Mouse (Mus musculus) midbrain, embryonic 16.5 days (tissue): ENCODE measurements around the gene Gpr176. TPM values are rescaled to one million over a fixed set of nuclear protein-coding genes. Genes with fewer than 3 reads are reported as not detected.

Experiments
- ATAC-seq: fragments of 200-750 bp; cut with Nextera tagmentation; 2 replicates; pipeline ENCODE4 v1.8.0; 2017; ENCODE audit warnings: moderate TSS enrichment
- H3K27ac ChIP-seq: fragments of 300-500 bp; sonication (generic); 2 replicates; pipeline ENCODE4 v1.5.1; 2014; ENCODE audit warnings: mild to moderate bottlenecking, low read length, mixed read lengths
- H3K27me3 ChIP-seq: fragments of 300-500 bp; sonication (generic); 2 replicates; pipeline ENCODE4 v1.6.1; 2014; ENCODE audit warnings: low read depth, low read length, mixed read lengths; ENCODE audit not compliant: control insufficient read depth, insufficient read depth
- H3K36me3 ChIP-seq: fragments of 300-500 bp; sonication (generic); 2 replicates; pipeline ENCODE4 v1.6.1; 2014; ENCODE audit warnings: mild to moderate bottlenecking, low read length, moderate library complexity, mixed read lengths; ENCODE audit not compliant: control insufficient read depth, insufficient read depth
- H3K4me1 ChIP-seq: fragments of 300-500 bp; sonication (generic); 2 replicates; pipeline ENCODE4 v1.6.1; 2014; ENCODE audit warnings: mild to moderate bottlenecking, low read length, mixed read lengths; ENCODE audit not compliant: control insufficient read depth, insufficient read depth
- H3K4me2 ChIP-seq: fragments of 300-500 bp; sonication (generic); 2 replicates; pipeline ENCODE4 v1.6.1; 2014; ENCODE audit warnings: mild to moderate bottlenecking, low read length, mixed read lengths
- H3K4me3 ChIP-seq: fragments of 300-500 bp; sonication (generic); 2 replicates; pipeline ENCODE4 v1.5.1; 2014; ENCODE audit warnings: low read depth, mild to moderate bottlenecking, low read length, moderate library complexity, mixed read lengths
- H3K9ac ChIP-seq: fragments of 300-500 bp; sonication (generic); 2 replicates; pipeline ENCODE4 v1.6.1; 2014; ENCODE audit warnings: low read depth, low read length, mixed read lengths
- H3K9me3 ChIP-seq: fragments of 300-500 bp; sonication (generic); replicated peaks from 2 replicates; pipeline ENCODE4 v1.6.1; 2014; ENCODE audit warnings: mild to moderate bottlenecking, low read length, mixed read lengths; ENCODE audit not compliant: control insufficient read depth, poor library complexity, severe bottlenecking
- WGBS: fragments of 180-500 bp; shearing (Covaris S2); extraction: QIAGEN DNeasy Blood & Tissue Kit; methylation state at CpG from one replicate; pipeline ENCODE4 v1.1.7; 2014; 5-methylcytosine and 5-hydroxymethylcytosine counted together
- polyA plus RNA-seq: library from polyadenylated mRNA; unstranded; fragments of >200 nt; fragmentation: Nextera tagmentation; extraction: Ambion mirVana; gene quantifications from 2 replicates; pipeline ENCODE4 v1.2.1, GENCODE M21; 2015

Gpr176 gene
- polyA plus RNA-seq, 1 experiment from 2014 or later, result 7.7 TPM

DNA sequence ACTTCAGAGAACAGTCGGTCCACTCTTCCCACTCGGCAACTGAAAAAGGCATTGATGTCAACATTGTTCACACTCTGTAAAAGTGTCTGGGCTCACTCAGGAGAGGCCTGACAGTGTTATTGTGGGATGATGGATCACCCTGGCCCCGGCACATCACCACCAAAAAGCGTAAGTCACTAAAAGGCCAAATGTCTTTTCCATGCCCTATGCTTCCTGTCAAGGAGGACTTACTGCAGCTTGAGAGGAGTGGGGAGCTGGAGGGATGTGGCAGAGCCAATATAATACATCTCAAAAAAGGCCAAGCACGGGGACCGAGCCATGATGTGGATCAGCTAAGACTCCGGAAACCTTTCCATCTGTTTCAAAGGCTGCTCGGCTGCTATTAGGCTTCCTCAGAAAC lies 118.7 kb downstream of the Gpr176 start:
- no peak overlapping the region for H3K9ac ChIP-seq
- H3K4me1 ChIP-seq, result no peaks in the 10 kb centered on the region
- no peak overlapping the region for H3K4me2 ChIP-seq
- H3K27ac ChIP-seq, result no peak overlapping the region
- ATAC-seq, result no peak
- H3K4me3 ChIP-seq, result no peak overlapping the region
- no peaks in the 10 kb centered on the region for H3K9me3 ChIP-seq
- H3K27me3 ChIP-seq, result no peaks in the 10 kb centered on the region
- H3K36me3 ChIP-seq, result no peaks in the 10 kb centered on the region
- WGBS, result 84% methylated on average over 8 of the region's 8 CpGs

- no peaks in the 10 kb centered on the region for H3K27me3 ChIP-seq
- H3K9ac ChIP-seq, result no peak overlapping the region
- 0 out of 2 replicates have a peak, but pooled peaks cover 3% of the 10 kb centered on the region for H3K4me1 ChIP-seq
- H3K27ac ChIP-seq, result no peak overlapping the region
- 71% methylated on average over 12 of the region's 12 CpGs for WGBS
- no peaks in the 10 kb centered on the region for H3K36me3 ChIP-seq
- H3K4me3 ChIP-seq, result no peak overlapping the region
- no peak overlapping the region for H3K4me2 ChIP-seq
- ATAC-seq, result no peak
- H3K9me3 ChIP-seq, result no peaks in the 10 kb centered on the region
These were observed 124.3 kb downstream of the Gpr176 start for GRCm38 (mm10) chr2:118248966-118249365.

- Histone ChIP-seq H3K9me3 (no peaks in the 10 kb centered on the region), H3K27me3 (no peaks in the 10 kb centered on the region), H3K4me3 (no peak overlapping the region), H3K27ac (no peak overlapping the region), H3K9ac (no peak overlapping the region), H3K4me2 (no peak overlapping the region), H3K36me3 (no peaks in the 10 kb centered on the region), H3K4me1 (0 out of 2 replicates have a peak, but pooled peaks cover 3% of the 10 kb centered on the region)
- ATAC-seq, result no peak
- WGBS, result 63% methylated on average over 2 of the region's 2 CpGs
These were observed 125.2 kb downstream of the Gpr176 start for GRCm38 (mm10) chr2:118248016-118248415.

DNA sequence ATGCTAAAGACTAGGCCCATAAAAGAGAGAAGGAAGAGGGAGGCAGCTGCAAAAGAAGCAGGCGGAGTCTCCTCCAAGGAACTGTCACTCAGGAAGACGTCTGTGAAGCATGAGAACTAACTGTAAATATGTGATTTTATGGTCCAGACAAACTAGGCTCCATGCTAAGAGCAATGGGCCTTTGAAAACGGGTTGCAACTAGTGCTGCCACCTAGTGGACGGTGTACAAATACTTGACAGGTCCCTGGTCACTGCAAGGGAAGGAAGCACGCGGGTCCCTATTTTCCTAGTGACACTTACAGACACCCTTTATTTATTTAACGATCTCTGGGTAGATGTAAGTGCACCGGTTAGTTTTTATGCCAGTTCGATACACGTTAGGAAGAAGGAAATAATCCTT lies 127.3 kb downstream of the Gpr176 start:
- Histone ChIP-seq H3K36me3 (no peaks in the 10 kb centered on the region), H3K4me2 (no peak overlapping the region), H3K9me3 (no peaks in the 10 kb centered on the region), H3K27me3 (no peaks in the 10 kb centered on the region), H3K27ac (no peak overlapping the region), H3K4me3 (no peak overlapping the region), H3K9ac (no peak overlapping the region), H3K4me1 (0 out of 2 replicates have a peak, but pooled peaks cover 3% of the 10 kb centered on the region)
- ATAC-seq, result peak; percentile 72
- 11% methylated on average over 10 of the region's 10 CpGs for WGBS

GRCm38 (mm10) chr2:118236196-118236595 lies 137.0 kb downstream of the Gpr176 start:
- Histone ChIP-seq H3K9me3 (no peaks in the 10 kb centered on the region), H3K9ac (no peak overlapping the region), H3K4me1 (no peaks in the 10 kb centered on the region), H3K4me3 (no peak overlapping the region), H3K4me2 (no peak overlapping the region), H3K27me3 (no peaks in the 10 kb centered on the region), H3K36me3 (no peaks in the 10 kb centered on the region), H3K27ac (no peak overlapping the region)
- 81% methylated on average over 7 of the region's 7 CpGs for WGBS
- no peak for ATAC-seq

- Histone ChIP-seq H3K4me1 (no peaks in the 10 kb centered on the region), H3K9ac (no peak overlapping the region), H3K27me3 (no peaks in the 10 kb centered on the region), H3K4me2 (no peak overlapping the region), H3K27ac (no peak overlapping the region), H3K4me3 (no peak overlapping the region), H3K36me3 (no peaks in the 10 kb centered on the region), H3K9me3 (no peaks in the 10 kb centered on the region)
- ATAC-seq, result no peak
- 82% methylated on average over 3 of the region's 3 CpGs for WGBS
These were observed 137.6 kb downstream of the Gpr176 start for GRCm38 (mm10) chr2:118235614-118236013.

DNA sequence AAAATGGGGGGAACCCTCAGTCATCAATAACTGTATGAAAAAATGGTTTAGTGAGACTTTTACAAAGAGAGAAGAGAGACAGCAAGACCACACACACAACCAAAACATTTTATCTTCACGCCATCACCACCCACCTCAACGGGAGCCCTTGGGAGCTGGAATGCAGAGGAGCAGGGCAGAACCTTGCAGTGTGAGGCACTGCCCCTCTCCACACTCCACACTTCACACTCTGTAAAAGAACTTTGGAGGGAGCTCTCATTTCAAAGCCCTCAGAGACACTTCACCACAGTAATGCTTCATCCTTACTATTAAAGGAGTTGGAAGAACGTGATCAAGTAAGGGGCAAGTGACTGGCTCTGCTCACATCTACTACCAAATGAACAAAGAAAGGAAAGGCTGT lies 142.7 kb downstream of the Gpr176 start:
- 82% methylated on average over 3 of the region's 3 CpGs for WGBS
- Histone ChIP-seq H3K27ac (no peak overlapping the region), H3K4me3 (no peak overlapping the region), H3K4me2 (no peak overlapping the region), H3K9ac (no peak overlapping the region), H3K27me3 (no peaks in the 10 kb centered on the region), H3K36me3 (no peaks in the 10 kb centered on the region), H3K9me3 (no peaks in the 10 kb centered on the region), H3K4me1 (no peaks in the 10 kb centered on the region)
- ATAC-seq, result no peak

DNA sequence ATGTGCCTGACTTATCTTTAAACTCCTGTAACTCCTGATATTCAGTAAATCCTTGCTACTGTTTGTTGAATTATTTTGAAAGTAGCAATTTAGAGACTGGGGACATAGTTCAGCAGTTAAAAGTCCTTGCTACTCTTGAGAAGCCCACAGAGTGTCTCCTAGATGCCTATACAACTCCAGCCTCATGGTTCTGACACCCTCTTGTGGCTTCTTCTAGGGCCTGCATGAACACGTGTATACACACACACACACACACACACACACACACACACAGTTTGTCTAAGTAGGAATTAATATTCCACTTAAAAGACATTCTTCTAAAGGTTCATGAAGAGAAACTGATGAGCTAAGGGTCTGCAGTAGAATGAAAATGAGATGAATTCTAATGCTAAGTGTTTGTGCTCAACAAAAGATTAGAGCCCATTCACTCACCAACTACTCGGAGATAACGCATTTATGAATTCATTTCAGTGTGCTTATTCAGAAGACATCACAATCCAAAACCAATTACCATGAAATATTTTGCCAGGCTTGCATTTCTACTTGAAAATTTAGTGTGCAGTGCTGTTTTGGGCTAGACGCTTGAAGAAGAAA lies 144.6 kb downstream of the Gpr176 start:
- no peaks in the 10 kb centered on the region for H3K27me3 ChIP-seq
- H3K27ac ChIP-seq, result no peak overlapping the region
- H3K4me1 ChIP-seq, result no peaks in the 10 kb centered on the region; the same call in 1 of the 2 replicates
- no peak overlapping the region for H3K9ac ChIP-seq
- no peaks in the 10 kb centered on the region for H3K9me3 ChIP-seq
- WGBS, result 52% methylated on average over 4 of the region's 4 CpGs
- no peaks in the 10 kb centered on the region for H3K36me3 ChIP-seq
- H3K4me2 ChIP-seq, result no peak overlapping the region
- no peak overlapping the region for H3K4me3 ChIP-seq
- no peak for ATAC-seq
